Mouse (Mus musculus): ENCODE measurements around the gene Fgfr2.

The Fgfr2 gene

GRCm38 (mm10) chr7:131846066-131846905 lies 1276.9 kb downstream of the Fgfr2 start:
- no peak for DNase-seq

GRCm38 (mm10) chr7:131830261-131830660 lies 1292.9 kb downstream of the Fgfr2 start:
- no peak for DNase-seq

- DNase-seq: no peak
These were observed 1296.3 kb downstream of the Fgfr2 start for GRCm38 (mm10) chr7:131826811-131827210.

- no peak for DNase-seq
These were observed 1305.2 kb downstream of the Fgfr2 start for GRCm38 (mm10) chr7:131817976-131818375.

- no peak for DNase-seq
These were observed 1306.5 kb downstream of the Fgfr2 start for GRCm38 (mm10) chr7:131816641-131817040.

GRCm38 (mm10) chr7:131812116-131812515 lies 1311.0 kb downstream of the Fgfr2 start:
- DNase-seq: no peak

- no peak for DNase-seq
These were observed 1312.2 kb downstream of the Fgfr2 start for GRCm38 (mm10) chr7:131810916-131811315.

GRCm38 (mm10) chr7:131809584-131810181 lies 1313.5 kb downstream of the Fgfr2 start:
- no peak for DNase-seq

- DNase-seq: no peak
These were observed 1315.9 kb downstream of the Fgfr2 start for GRCm38 (mm10) chr7:131807257-131807656.

- no peak for DNase-seq
These were observed 1317.5 kb downstream of the Fgfr2 start for GRCm38 (mm10) chr7:131805525-131806202.

GRCm38 (mm10) chr7:131800416-131801045 lies 1322.6 kb downstream of the Fgfr2 start:
- peak; percentile 18 for DNase-seq

GRCm38 (mm10) chr7:131797161-131797560 lies 1326.0 kb downstream of the Fgfr2 start:
- DNase-seq: no peak

- no peak for DNase-seq
These were observed 1334.4 kb downstream of the Fgfr2 start for GRCm38 (mm10) chr7:131788595-131789206.

- no peak for DNase-seq
These were observed 1337.4 kb downstream of the Fgfr2 start for GRCm38 (mm10) chr7:131785721-131786120.

GRCm38 (mm10) chr7:131778271-131778985 lies 1344.7 kb downstream of the Fgfr2 start:
- no peak for DNase-seq

- DNase-seq: no peak
These were observed 1345.5 kb downstream of the Fgfr2 start for GRCm38 (mm10) chr7:131777461-131778270.

- no peak for DNase-seq
These were observed 1346.9 kb downstream of the Fgfr2 start for GRCm38 (mm10) chr7:131776191-131776752.

- DNase-seq: peak; percentile 6
These were observed 1365.2 kb downstream of the Fgfr2 start for GRCm38 (mm10) chr7:131757922-131758321.

- DNase-seq: no peak
These were observed 1375.8 kb downstream of the Fgfr2 start for GRCm38 (mm10) chr7:131747152-131748010.

- DNase-seq: no peak
These were observed 1376.4 kb downstream of the Fgfr2 start for GRCm38 (mm10) chr7:131746752-131747151.
